Mouse (Mus musculus) midbrain, embryonic 10.5 days (tissue): ENCODE results near the gene Zfp442. TPM values are rescaled to one million over a fixed set of nuclear protein-coding genes. Genes with fewer than 3 reads are reported as not detected.

Source experiments
- polyA plus RNA-seq: library from polyadenylated mRNA; unstranded; fragments of >200 nt; fragmentation: Nextera tagmentation; extraction: Ambion mirVana; gene quantifications from 2 replicates; pipeline ENCODE4 v1.2.1, GENCODE M21; 2016

Zfp442 gene
- polyA plus RNA-seq, 1 experiment from 2014 or later = 11.2 TPM

Other genes with a start within 250 kb of the Zfp442 start
- gene Zfp937, start 233.4 kb downstream of the Zfp442 start, polyA plus RNA-seq = 11.7 and 11.9 TPM in 2 replicates
- 3.1 and 4.0 TPM in 2 replicates for gene Gm21994, start 195.9 kb downstream of the Zfp442 start, polyA plus RNA-seq
- gene Gm14124, start 194.0 kb downstream of the Zfp442 start, polyA plus RNA-seq = 0.05 TPM in 1 of 2 replicates, not detected in the other
- 1.7 and 2.8 TPM in 2 replicates for gene Gm10130, start 127.8 kb downstream of the Zfp442 start, polyA plus RNA-seq
- 9.0 and 10.5 TPM in 2 replicates for gene 3300002I08Rik, start 88.7 kb downstream of the Zfp442 start, polyA plus RNA-seq
- gene Zfp345, start 33.6 kb upstream of the Zfp442 start, polyA plus RNA-seq = not detected in 2 replicates
- 0.12 and 0.19 TPM in 2 replicates for gene Cst7, start 118.9 kb upstream of the Zfp442 start, polyA plus RNA-seq
- 35.6 and 38.6 TPM in 2 replicates for gene Apmap, start 157.1 kb upstream of the Zfp442 start, polyA plus RNA-seq
- 9.2 and 20.5 TPM in 2 replicates for gene Acss1, start 217.0 kb upstream of the Zfp442 start, polyA plus RNA-seq
- 0.19 and 0.56 TPM in 2 replicates for gene Vsx1, start 237.9 kb upstream of the Zfp442 start, polyA plus RNA-seq